Mouse (Mus musculus) kidney, postnatal 0 days (tissue): ENCODE data around the gene Prkaca. TPM values are rescaled to one million over a fixed set of nuclear protein-coding genes. Genes with fewer than 3 reads are reported as not detected.

Experiments
- ATAC-seq: fragments of 200-750 bp; cut with Nextera tagmentation; replicated peaks from 2 replicates; pipeline ENCODE4 v1.8.0; 2017; ENCODE audit warnings: low read depth, moderate number of reproducible peaks, moderate TSS enrichment, moderate library complexity; ENCODE audit not compliant: low FRiP score
- DNase-seq: peaks from one replicate; pipeline ENCODE4 v3.0.0-alpha.2; 2016; ENCODE audit warnings: low spot score
- H3K27ac ChIP-seq: fragments of 300-500 bp; sonication (generic); 2 replicates; pipeline ENCODE4 v1.5.1; 2014; ENCODE audit warnings: mild to moderate bottlenecking
- H3K27me3 ChIP-seq: fragments of 300-500 bp; sonication (generic); 2 replicates; pipeline ENCODE4 v1.6.1; 2014; ENCODE audit warnings: low read length, mixed read lengths; ENCODE audit not compliant: insufficient read depth
- H3K36me3 ChIP-seq: fragments of 300-500 bp; sonication (generic); 2 replicates; pipeline ENCODE4 v1.6.1; 2014; ENCODE audit warnings: low read length, mixed read lengths; ENCODE audit not compliant: insufficient read depth
- H3K4me1 ChIP-seq: fragments of 300-500 bp; sonication (generic); replicated peaks from 2 replicates; pipeline ENCODE4 v1.6.1; 2014; ENCODE audit warnings: antibody characterized with exemption, low read length, mixed read lengths; ENCODE audit not compliant: insufficient read depth
- H3K4me2 ChIP-seq: fragments of 300-500 bp; sonication (generic); 2 replicates; pipeline ENCODE4 v1.6.1; 2014; ENCODE audit warnings: mild to moderate bottlenecking, low read length, moderate library complexity, mixed read lengths
- H3K4me3 ChIP-seq: fragments of 300-500 bp; sonication (generic); replicated peaks from 2 replicates; pipeline ENCODE4 v1.5.1; 2014; ENCODE audit warnings: low read depth, low read length
- H3K9ac ChIP-seq: fragments of 300-500 bp; sonication (generic); 2 replicates; pipeline ENCODE4 v1.6.1; 2014; ENCODE audit warnings: low read depth, low read length
- H3K9me3 ChIP-seq: fragments of 300-500 bp; sonication (generic); replicated peaks from 2 replicates; pipeline ENCODE4 v1.6.1; 2016; ENCODE audit warnings: low read length, inconsistent platforms, mixed read lengths
- CTCF ChIP-seq: IDR thresholded peaks from 2 replicates; pipeline ENCODE4 v1.5.1; 2016; ENCODE audit warnings: antibody characterized with exemption, low read depth, mild to moderate bottlenecking, moderate library complexity
- WGBS: fragments of 180-500 bp; shearing (Covaris S2); extraction: QIAGEN DNeasy Blood & Tissue Kit; methylation state at CpG from one replicate; pipeline ENCODE4 v1.1.7; 2014; 5-methylcytosine and 5-hydroxymethylcytosine counted together
- polyA plus RNA-seq: library from polyadenylated mRNA; unstranded; fragments of >200 nt; fragmentation: Nextera tagmentation; extraction: Ambion mirVana; gene quantifications from 2 replicates; pipeline ENCODE4 v1.2.1, GENCODE M21; 2015

Prkaca gene
- polyA plus RNA-seq, 1 experiment from 2014 or later = 104 TPM

DNA sequence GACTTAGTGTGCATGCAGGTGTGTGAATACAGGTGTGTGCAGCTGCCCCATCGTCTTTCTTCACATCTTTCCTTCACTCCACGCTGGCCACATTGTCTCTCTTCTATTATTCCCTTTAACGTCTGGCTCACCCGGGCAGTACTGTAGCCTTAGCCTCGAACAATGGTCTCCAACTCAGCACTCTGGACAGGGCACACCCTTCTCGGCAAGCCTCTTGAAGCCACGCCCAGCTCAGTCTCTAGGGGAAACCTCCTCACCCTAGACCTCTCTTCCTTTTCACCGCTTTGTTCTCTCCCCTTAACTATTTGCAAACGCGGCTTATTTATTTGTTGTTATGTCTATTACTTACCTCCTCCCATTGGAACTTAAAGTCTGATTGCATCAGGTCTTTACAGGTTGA is 54.7 kb downstream of the Prkaca start:
- TF ChIP-seq CTCF = no peak
- H3K4me1 ChIP-seq = peaks cover 17% of the 10 kb centered on the region; the same call in 1 of the 2 replicates
- no peak overlapping the region for H3K4me2 ChIP-seq
- no peak overlapping the region for H3K9ac ChIP-seq
- H3K27ac ChIP-seq = no peak overlapping the region
- no peak for ATAC-seq
- H3K27me3 ChIP-seq = no peaks in the 10 kb centered on the region
- 21% methylated on average over 10 of the region's 10 CpGs for WGBS
- DNase-seq = no peak
- H3K36me3 ChIP-seq = 0 out of 2 replicates have a peak, but pooled peaks cover 3% of the 10 kb centered on the region
- no peaks in the 10 kb centered on the region for H3K9me3 ChIP-seq
- H3K4me3 ChIP-seq = no peak overlapping the region

DNA sequence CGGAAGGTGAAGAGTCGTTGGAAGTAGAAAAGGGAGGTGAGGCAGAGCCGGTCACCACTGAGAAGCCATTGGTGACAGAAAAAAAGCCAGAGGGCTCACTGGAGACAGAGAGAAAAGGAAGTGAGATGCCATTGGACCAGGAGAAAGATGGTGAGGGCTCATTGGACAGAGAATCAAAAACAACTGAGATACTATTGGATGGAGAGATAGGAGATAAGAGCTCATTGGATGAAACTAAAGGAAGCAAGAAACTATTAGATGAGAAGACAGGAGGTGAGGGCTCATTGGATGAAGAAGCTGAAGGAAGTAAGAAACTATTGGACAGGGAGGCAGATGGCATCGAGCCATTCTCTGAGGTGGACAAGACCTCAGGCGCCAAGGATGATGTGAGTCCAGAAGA is 56.5 kb downstream of the Prkaca start:
- no peak overlapping the region for H3K4me2 ChIP-seq
- no peaks in the 10 kb centered on the region for H3K27me3 ChIP-seq
- no peak for DNase-seq
- H3K4me1 ChIP-seq = 0 out of 2 replicates have a peak, but pooled peaks cover 4% of the 10 kb centered on the region
- H3K9ac ChIP-seq = no peak overlapping the region
- H3K36me3 ChIP-seq = 0 out of 2 replicates have a peak, but pooled peaks cover 3% of the 10 kb centered on the region
- no peak overlapping the region for H3K27ac ChIP-seq
- TF ChIP-seq CTCF = no peak
- no peak overlapping the region for H3K4me3 ChIP-seq
- WGBS = 89% methylated on average over 5 of the region's 5 CpGs
- H3K9me3 ChIP-seq = no peaks in the 10 kb centered on the region
- no peak for ATAC-seq

DNA sequence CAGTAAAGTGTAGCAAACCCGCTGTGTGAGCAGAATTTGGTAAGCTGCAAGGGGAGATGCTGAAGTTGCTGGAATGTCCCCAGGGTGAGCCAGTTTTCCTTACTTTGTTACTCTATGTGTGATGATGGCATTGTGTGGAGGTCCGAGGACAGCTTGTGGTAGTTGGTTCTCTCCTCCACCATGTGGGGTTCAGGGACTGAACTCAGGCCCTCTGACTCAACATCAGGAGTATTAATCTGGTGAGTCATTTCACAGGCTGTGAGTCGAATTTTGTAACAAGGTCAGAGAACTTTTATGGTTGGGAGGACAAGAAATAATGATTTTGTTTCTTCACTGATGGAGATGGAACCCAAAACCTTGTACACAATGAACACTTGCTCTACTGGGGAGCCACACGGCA is 60.0 kb downstream of the Prkaca start:
- H3K4me3 ChIP-seq = no peak overlapping the region
- no peak overlapping the region for H3K9ac ChIP-seq
- no peak for TF ChIP-seq CTCF
- DNase-seq = no peak
- no peak overlapping the region for H3K4me2 ChIP-seq
- no peaks in the 10 kb centered on the region for H3K9me3 ChIP-seq
- WGBS = 63% methylated on average over 4 of the region's 4 CpGs
- no peak overlapping the region for H3K27ac ChIP-seq
- ATAC-seq = no peak
- H3K4me1 ChIP-seq = no peaks in the 10 kb centered on the region
- H3K27me3 ChIP-seq = no peaks in the 10 kb centered on the region
- H3K36me3 ChIP-seq = 0 out of 2 replicates have a peak, but pooled peaks cover 3% of the 10 kb centered on the region

DNA sequence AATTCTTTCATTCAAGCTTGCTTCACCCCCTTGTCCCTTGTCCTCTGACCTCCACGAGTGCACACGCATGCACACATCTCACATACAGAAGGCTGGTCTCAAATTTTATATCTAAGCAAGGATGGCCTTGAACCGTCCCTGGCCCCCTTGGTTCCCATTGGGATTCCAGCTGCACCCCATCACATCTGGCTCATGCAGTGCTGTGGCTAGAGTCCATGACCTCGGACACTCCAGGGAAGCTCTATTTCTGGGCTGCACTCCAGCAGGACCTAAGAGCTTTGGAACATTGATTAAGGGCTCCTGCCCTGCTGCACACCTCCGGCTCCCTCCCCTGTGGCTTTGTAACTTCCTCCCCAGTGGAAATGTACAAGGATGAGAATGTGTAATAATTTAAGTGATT is 65.2 kb downstream of the Prkaca start:
- ATAC-seq (no peak), DNase-seq (peak; percentile 53)
- H3K9me3 ChIP-seq = no peaks in the 10 kb centered on the region
- H3K4me3 ChIP-seq = no peak overlapping the region
- no peaks in the 10 kb centered on the region for H3K36me3 ChIP-seq
- 60% methylated on average over 5 of the region's 5 CpGs for WGBS
- H3K27ac ChIP-seq = no peak overlapping the region
- H3K4me2 ChIP-seq = no peak overlapping the region
- no peak for TF ChIP-seq CTCF
- no peaks in the 10 kb centered on the region for H3K27me3 ChIP-seq
- H3K9ac ChIP-seq = no peak overlapping the region
- no peaks in the 10 kb centered on the region; the same call in 1 of the 2 replicates for H3K4me1 ChIP-seq

DNA sequence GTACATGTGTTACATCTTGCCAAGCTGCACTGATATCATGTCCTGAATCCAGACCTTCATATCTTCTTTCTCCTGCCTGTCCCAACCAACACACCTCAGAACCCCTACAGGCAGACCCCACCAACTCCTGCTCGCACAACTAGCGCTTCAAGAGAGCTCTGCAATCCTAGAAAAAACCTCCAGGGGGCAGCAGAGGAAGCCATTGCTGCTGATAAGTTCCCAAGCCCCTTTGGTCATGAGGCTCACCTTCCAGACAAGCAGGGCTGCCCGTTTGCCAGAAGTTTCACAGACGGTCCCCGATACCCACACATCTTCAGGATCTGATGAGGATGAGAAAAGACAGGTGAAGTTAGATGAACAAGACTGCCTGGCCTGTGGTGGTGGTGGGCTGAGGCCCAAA is 66.3 kb downstream of the Prkaca start:
- no peaks in the 10 kb centered on the region for H3K9me3 ChIP-seq
- no peak overlapping the region for H3K4me2 ChIP-seq
- H3K27me3 ChIP-seq = peaks cover 4% of the 10 kb centered on the region
- ATAC-seq (no peak), DNase-seq (peak; percentile 90)
- no peak overlapping the region for H3K4me3 ChIP-seq
- H3K36me3 ChIP-seq = no peaks in the 10 kb centered on the region
- H3K27ac ChIP-seq = no peak overlapping the region
- no peak overlapping the region; the same call in 1 of the 2 replicates for H3K9ac ChIP-seq
- H3K4me1 ChIP-seq = no peaks in the 10 kb centered on the region; the same call in 1 of the 2 replicates
- TF ChIP-seq CTCF = peak; percentile 89
- under 1% methylated on average over 5 of the region's 5 CpGs for WGBS

DNA sequence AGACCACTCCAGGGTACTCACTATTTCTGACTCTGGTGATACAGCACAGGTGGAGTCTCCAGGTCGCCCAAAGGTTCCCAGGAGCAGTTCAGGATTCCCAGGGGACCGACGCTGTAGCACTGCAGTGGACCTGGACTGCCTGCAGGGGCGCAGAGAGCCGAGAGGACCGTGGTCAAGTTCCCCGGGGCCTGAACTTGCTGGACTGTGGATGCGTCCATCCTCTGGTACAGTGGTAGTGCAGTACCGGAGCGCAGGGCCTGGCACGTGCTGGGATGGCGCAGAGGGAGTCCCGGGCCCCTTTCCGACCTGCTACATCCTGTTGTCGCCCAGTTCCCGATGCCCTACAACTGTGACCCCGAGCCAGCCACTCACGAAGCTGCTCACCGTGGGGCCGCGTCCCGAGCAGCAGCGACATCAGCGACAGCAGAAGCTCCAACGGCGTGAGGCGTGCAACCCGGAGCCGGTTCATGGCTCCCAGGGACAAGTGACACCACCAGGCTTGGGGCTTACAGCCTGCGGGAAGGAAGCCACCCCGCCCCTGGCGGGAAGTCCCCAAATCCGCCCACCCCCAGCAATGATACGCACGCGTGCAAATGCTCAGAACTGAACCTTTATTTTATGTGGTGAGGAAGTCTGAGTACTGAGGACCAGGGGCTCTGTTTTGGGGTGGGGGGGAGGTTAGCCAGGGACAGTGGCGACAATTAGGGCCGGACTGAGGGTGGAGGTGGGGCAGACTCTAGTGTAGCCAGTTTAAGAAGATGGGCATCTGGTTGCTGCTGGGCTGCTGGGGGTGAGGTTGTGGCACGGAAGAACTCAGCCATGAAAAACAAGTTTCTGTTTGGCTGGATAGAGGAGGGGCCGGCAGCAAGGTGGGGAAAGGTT is 69.5 kb downstream of the Prkaca start, which contains the start of gene Il27ra:
Il27ra (minus strand) TSS at position 524 of the 882 bp plus-strand sequence.
- no peaks in the 10 kb centered on the region for H3K9me3 ChIP-seq
- peak within 1 kb of the TSS; percentile 36; the same call in 1 of the 2 replicates for H3K9ac ChIP-seq
- peak; percentile 88 for DNase-seq
- H3K4me1 ChIP-seq = no peaks in the 10 kb centered on the region; the same call in 1 of the 2 replicates
- H3K4me3 ChIP-seq = peak within 1 kb of the TSS; percentile 22
- peaks cover 15% of the 10 kb centered on the region for H3K27me3 ChIP-seq
- H3K27ac ChIP-seq = no peak within 1 kb of the TSS
- WGBS = 3% methylated on average over 40 of the region's 40 CpGs
- no peaks in the 10 kb centered on the region for H3K36me3 ChIP-seq
- peak within 1 kb of the TSS; percentile 56 for H3K4me2 ChIP-seq
- TF ChIP-seq CTCF = peak; percentile 76
- peak; percentile 87 for ATAC-seq
